17 mouse cellular contexts compared by ENCODE assay signal in genomic region chr12:82319436-82320131, GRCm38 (mm10).
DNase-seq lines count a peak whose midpoint lies in the region; ATAC-seq lines count a peak whose summit lies in the region.
"Had no signal": no experiment of that assay in that cellular context is flagged by ENCODE, and none has a peak within 500 bp of the region (broad histone marks: within the 10 kb centered on the region; RNA-seq: fewer than 3 reads in every experiment).

No protein-coding gene starts in this region.

- ATAC-seq in liver, embryonic 13.5 days (ENCODE audit: low read depth): no peak
- 0 out of 2 replicates have a peak, but pooled peaks have one; percentile 31 for ATAC-seq in intestine, embryonic 16.5 days
- no peak for ATAC-seq in hindbrain, embryonic 13.5 days (ENCODE audit: low FRiP score)
- ATAC-seq in forebrain, embryonic 12.5 days (ENCODE audit: low FRiP score): no peak
- ATAC-seq: forebrain, embryonic 16.5 days had no signal

- H3K36me3 ChIP-seq in heart, embryonic 10.5 days: no peaks in the 10 kb centered on the region
- H3K36me3 ChIP-seq in liver, embryonic 13.5 days: no peaks in the 10 kb centered on the region
- no peaks in the 10 kb centered on the region for H3K36me3 ChIP-seq in intestine, embryonic 16.5 days (ENCODE audit: control insufficient read depth, insufficient read depth, low read length)
- no peaks in the 10 kb centered on the region for H3K36me3 ChIP-seq in hindbrain, embryonic 13.5 days
- no peaks in the 10 kb centered on the region for H3K36me3 ChIP-seq in forebrain, embryonic 12.5 days (replicated peaks)
- H3K36me3 ChIP-seq: embryonic facial prominence, embryonic 12.5 days; heart, embryonic 13.5 days; hindbrain, embryonic 12.5 days had no signal

- H3K27me3 ChIP-seq in heart, embryonic 10.5 days (ENCODE audit: insufficient read depth, poor library complexity, severe bottlenecking): no peaks in the 10 kb centered on the region
- H3K27me3 ChIP-seq in liver, embryonic 13.5 days: no peaks in the 10 kb centered on the region
- H3K27me3 ChIP-seq in intestine, embryonic 16.5 days (replicated peaks; ENCODE audit: control insufficient read depth, insufficient read depth, low read length): no peaks in the 10 kb centered on the region
- no peaks in the 10 kb centered on the region for H3K27me3 ChIP-seq in hindbrain, embryonic 13.5 days
- H3K27me3 ChIP-seq in forebrain, embryonic 12.5 days: no peaks in the 10 kb centered on the region
- H3K27me3 ChIP-seq: embryonic facial prominence, embryonic 12.5 days; heart, embryonic 13.5 days; hindbrain, embryonic 12.5 days had no signal

- H3K4me1 ChIP-seq in heart, embryonic 10.5 days: peaks cover 16% of the 10 kb centered on the region; the same call in 1 of the 2 replicates
- peaks cover 2% of the 10 kb centered on the region; the same call in 1 of the 2 replicates for H3K4me1 ChIP-seq in liver, embryonic 13.5 days (replicated peaks)
- no peaks in the 10 kb centered on the region for H3K4me1 ChIP-seq in intestine, embryonic 16.5 days (ENCODE audit: control insufficient read depth, insufficient read depth, low read length)
- H3K4me1 ChIP-seq in hindbrain, embryonic 13.5 days (replicated peaks): no peaks in the 10 kb centered on the region
- H3K4me1 ChIP-seq in forebrain, embryonic 12.5 days: peaks cover 8% of the 10 kb centered on the region; the same call in 1 of the 2 replicates

- DNase-seq in heart, embryonic 10.5 days (ENCODE audit: low spot score): peak; percentile 58
- DNase-seq in heart, postnatal 25 days (ENCODE audit: low spot score): no peak
- DNase-seq in liver, embryonic 13.5 days: no peak
- no peak for DNase-seq in liver
- DNase-seq: adrenal gland, postnatal 10 days; cerebellum, adult 11 months; cerebellum, adult 8-10 months; cerebellum, postnatal 14 days; gastrocnemius, postnatal 10 days; heart, postnatal 4 days had no signal

- H3K4me3 ChIP-seq in heart, embryonic 10.5 days: no peak overlapping the region
- no peak overlapping the region for H3K4me3 ChIP-seq in liver, embryonic 13.5 days (replicated peaks)
- H3K4me3 ChIP-seq in intestine, embryonic 16.5 days (ENCODE audit: low read length): no peak overlapping the region
- H3K4me3 ChIP-seq in hindbrain, embryonic 13.5 days: no peak overlapping the region
- no peak overlapping the region for H3K4me3 ChIP-seq in forebrain, embryonic 12.5 days (replicated peaks)
- H3K4me3 ChIP-seq: embryonic facial prominence, embryonic 12.5 days; heart, embryonic 13.5 days; hindbrain, embryonic 12.5 days had no signal

- no peak overlapping the region for H3K4me2 ChIP-seq in liver, embryonic 13.5 days
- H3K4me2 ChIP-seq in intestine, embryonic 16.5 days (ENCODE audit: low read depth, low read length): no peak overlapping the region
- no peak overlapping the region for H3K4me2 ChIP-seq in hindbrain, embryonic 13.5 days
- no peak overlapping the region for H3K4me2 ChIP-seq in forebrain, embryonic 12.5 days
- H3K4me2 ChIP-seq: embryonic facial prominence, embryonic 12.5 days; heart, embryonic 13.5 days; hindbrain, embryonic 12.5 days had no signal

- no peak overlapping the region for H3K9ac ChIP-seq in liver, embryonic 13.5 days
- no peak overlapping the region for H3K9ac ChIP-seq in intestine, embryonic 16.5 days (ENCODE audit: low read depth, low read length)
- no peak overlapping the region for H3K9ac ChIP-seq in hindbrain, embryonic 13.5 days
- H3K9ac ChIP-seq in forebrain, embryonic 12.5 days: no peak overlapping the region
- H3K9ac ChIP-seq: embryonic facial prominence, embryonic 12.5 days; heart, embryonic 13.5 days; hindbrain, embryonic 12.5 days had no signal

- H3K9me3 ChIP-seq in heart, embryonic 10.5 days: no peaks in the 10 kb centered on the region
- H3K9me3 ChIP-seq in liver, embryonic 13.5 days (replicated peaks): no peaks in the 10 kb centered on the region
- no peaks in the 10 kb centered on the region for H3K9me3 ChIP-seq in intestine, embryonic 16.5 days (ENCODE audit: control insufficient read depth, low read length)
- H3K9me3 ChIP-seq in hindbrain, embryonic 13.5 days: no peaks in the 10 kb centered on the region
- H3K9me3 ChIP-seq in forebrain, embryonic 12.5 days: no peaks in the 10 kb centered on the region
- H3K9me3 ChIP-seq: embryonic facial prominence, embryonic 12.5 days; heart, embryonic 13.5 days; hindbrain, embryonic 12.5 days had no signal

- intact Hi-C loops in heart, postnatal 25 days (cut with DNase I): no loop called here

- 82% methylated on average over 7 of the region's 7 CpGs for WGBS in heart, embryonic 10.5 days
- WGBS in liver, embryonic 13.5 days (ENCODE audit: insufficient replicate concordance): 61% methylated on average over 7 of the region's 7 CpGs
- 69% methylated on average over 7 of the region's 7 CpGs for WGBS in intestine, embryonic 16.5 days
- WGBS in hindbrain, embryonic 13.5 days: 82% methylated on average over 7 of the region's 7 CpGs
- 84% methylated on average over 7 of the region's 7 CpGs for WGBS in forebrain, embryonic 12.5 days

- no peak overlapping the region for H3K27ac ChIP-seq in heart, embryonic 10.5 days
- 0 out of 2 replicates have a peak overlapping the region, but pooled peaks have one; percentile 15 for H3K27ac ChIP-seq in liver, embryonic 13.5 days
- H3K27ac ChIP-seq in intestine, embryonic 16.5 days (ENCODE audit: low read length): no peak overlapping the region
- no peak overlapping the region for H3K27ac ChIP-seq in hindbrain, embryonic 13.5 days
- H3K27ac ChIP-seq in forebrain, embryonic 12.5 days: no peak overlapping the region
- H3K27ac ChIP-seq: embryonic facial prominence, embryonic 12.5 days; heart, embryonic 13.5 days; hindbrain, embryonic 12.5 days had no signal
